Mouse (Mus musculus): ENCODE measurements at regions not wholly inside any gene's neighbourhood (a gene's known extent, or its start where the extent isn't known, plus 50 kb on each side); places are given as distances from the start of the nearest gene placed in this dataset.

- no peaks in the 10 kb centered on the region for H3K27me3 ChIP-seq (ENCODE audit: control insufficient read depth, insufficient read depth, low read length)
- no peak overlapping the region for H3K4me3 ChIP-seq (ENCODE audit: control insufficient read depth, insufficient read depth, low read length)
- 97% methylated on average over 21 of the region's 21 CpGs for WGBS
- no peak overlapping the region for H3K27ac ChIP-seq (ENCODE audit: control insufficient read depth, insufficient read depth, low read length)
- no peak for DNase-seq
- no peaks in the 10 kb centered on the region for H3K36me3 ChIP-seq (ENCODE audit: control insufficient read depth, insufficient read depth, low read length)
- TF ChIP-seq CTCF (IDR thresholded peaks at IDR 0.05; ENCODE audit: borderline replicate concordance, control insufficient read depth, extremely low read depth, insufficient read depth, low read length, poor library complexity): no peak
- TF ChIP-seq POLR2A (IDR thresholded peaks at IDR 0.05; ENCODE audit: control insufficient read depth, extremely low read depth, insufficient read depth, low read length, poor library complexity): no peak
- H3K4me1 ChIP-seq (replicated peaks; ENCODE audit: control insufficient read depth, insufficient read depth, low read length): no peaks in the 10 kb centered on the region
Measured at GRCm38 (mm10) chr15:62218346-62219080, 1295.7 kb upstream of the A1bg start.

GRCm38 (mm10) chr15:62216688-62217477, 1294.1 kb upstream of the A1bg start:
- TF ChIP-seq POLR2A (IDR thresholded peaks at IDR 0.05; ENCODE audit: control insufficient read depth, extremely low read depth, insufficient read depth, low read length, poor library complexity) (no peak), CTCF (IDR thresholded peaks at IDR 0.05; ENCODE audit: borderline replicate concordance, control insufficient read depth, extremely low read depth, insufficient read depth, low read length, poor library complexity) (no peak)
- DNase-seq: no peak
- Histone ChIP-seq H3K4me3 (ENCODE audit: control insufficient read depth, insufficient read depth, low read length) (no peak overlapping the region), H3K27ac (ENCODE audit: control insufficient read depth, insufficient read depth, low read length) (no peak overlapping the region), H3K36me3 (ENCODE audit: control insufficient read depth, insufficient read depth, low read length) (no peaks in the 10 kb centered on the region), H3K27me3 (ENCODE audit: control insufficient read depth, insufficient read depth, low read length) (no peaks in the 10 kb centered on the region), H3K4me1 (replicated peaks; ENCODE audit: control insufficient read depth, insufficient read depth, low read length) (peaks cover 7% of the 10 kb centered on the region)
- WGBS: 95% methylated on average over 8 of the region's 8 CpGs

GRCm38 (mm10) chr15:62215616-62216398, 1293.0 kb upstream of the A1bg start:
- WGBS: 78% methylated on average over 8 of the region's 8 CpGs
- no peak for DNase-seq
- no peaks in the 10 kb centered on the region for H3K36me3 ChIP-seq (ENCODE audit: control insufficient read depth, insufficient read depth, low read length)

GRCm38 (mm10) chr15:62214300-62214699, 1291.5 kb upstream of the A1bg start:
- Histone ChIP-seq H3K4me3 (ENCODE audit: control insufficient read depth, insufficient read depth, low read length) (no peak overlapping the region), H3K27ac (ENCODE audit: control insufficient read depth, insufficient read depth, low read length) (no peak overlapping the region), H3K4me1 (replicated peaks; ENCODE audit: control insufficient read depth, insufficient read depth, low read length) (peaks cover 7% of the 10 kb centered on the region), H3K27me3 (ENCODE audit: control insufficient read depth, insufficient read depth, low read length) (no peaks in the 10 kb centered on the region), H3K36me3 (ENCODE audit: control insufficient read depth, insufficient read depth, low read length) (no peaks in the 10 kb centered on the region)
- DNase-seq: no peak
- no peak for TF ChIP-seq CTCF (IDR thresholded peaks at IDR 0.05; ENCODE audit: borderline replicate concordance, control insufficient read depth, extremely low read depth, insufficient read depth, low read length, poor library complexity)
- TF ChIP-seq POLR2A (IDR thresholded peaks at IDR 0.05; ENCODE audit: control insufficient read depth, extremely low read depth, insufficient read depth, low read length, poor library complexity): no peak
- WGBS: 98% methylated on average over 4 of the region's 4 CpGs

More at GRCm38 (mm10) chr15:62215616-62216398, 1293.0 kb upstream of the A1bg start:
- Histone ChIP-seq H3K27ac (ENCODE audit: control insufficient read depth, insufficient read depth, low read length) (no peak overlapping the region), H3K4me1 (replicated peaks; ENCODE audit: control insufficient read depth, insufficient read depth, low read length) (peaks cover 7% of the 10 kb centered on the region), H3K4me3 (ENCODE audit: control insufficient read depth, insufficient read depth, low read length) (no peak overlapping the region), H3K27me3 (ENCODE audit: control insufficient read depth, insufficient read depth, low read length) (no peaks in the 10 kb centered on the region)
- TF ChIP-seq CTCF (IDR thresholded peaks at IDR 0.05; ENCODE audit: borderline replicate concordance, control insufficient read depth, extremely low read depth, insufficient read depth, low read length, poor library complexity) (no peak), POLR2A (IDR thresholded peaks at IDR 0.05; ENCODE audit: control insufficient read depth, extremely low read depth, insufficient read depth, low read length, poor library complexity) (no peak)

- H3K4me1 ChIP-seq (replicated peaks; ENCODE audit: control insufficient read depth, insufficient read depth, low read length): peaks cover 7% of the 10 kb centered on the region
- no peak overlapping the region for H3K27ac ChIP-seq (ENCODE audit: control insufficient read depth, insufficient read depth, low read length)
- TF ChIP-seq POLR2A (IDR thresholded peaks at IDR 0.05; ENCODE audit: control insufficient read depth, extremely low read depth, insufficient read depth, low read length, poor library complexity) (no peak), CTCF (IDR thresholded peaks at IDR 0.05; ENCODE audit: borderline replicate concordance, control insufficient read depth, extremely low read depth, insufficient read depth, low read length, poor library complexity) (no peak)
- peak; percentile 41 for DNase-seq
- no peaks in the 10 kb centered on the region for H3K36me3 ChIP-seq (ENCODE audit: control insufficient read depth, insufficient read depth, low read length)
- 5% methylated on average over 5 of the region's 5 CpGs for WGBS
- no peaks in the 10 kb centered on the region for H3K27me3 ChIP-seq (ENCODE audit: control insufficient read depth, insufficient read depth, low read length)
- H3K4me3 ChIP-seq (ENCODE audit: control insufficient read depth, insufficient read depth, low read length): no peak overlapping the region
Measured at GRCm38 (mm10) chr15:62212283-62212910, 1289.6 kb upstream of the A1bg start.
